ENCODE assay signal across 16 mouse cellular contexts in genomic region chr3:41407520-41407919, GRCm38 (mm10).
DNase-seq lines count a peak whose midpoint lies in the region; ATAC-seq and TF ChIP-seq lines count a peak whose summit lies in the region.
"Had no signal": no experiment of that assay in that cellular context is flagged by ENCODE, and none has a peak within 500 bp of the region (broad histone marks: within the 10 kb centered on the region; RNA-seq: fewer than 3 reads in every experiment).

No protein-coding gene starts in this region.

- 0 out of 2 replicates have a peak, but pooled peaks have one; percentile 8 for ATAC-seq in megakaryocyte progenitor cell, adult 5-6 weeks (replicated peaks; ENCODE audit: poor library complexity)
- ATAC-seq: Patski had no signal

- no peak for TF ChIP-seq POLR2A in MEL (IDR thresholded peaks at IDR 0.05; ENCODE audit: control insufficient read depth in 1 of 2, insufficient read depth in 1 of 2, low read depth in 1 of 2, low read length in 2 of 2, poor library complexity in 1 of 2)

- no peaks in the 10 kb centered on the region for H3K9me3 ChIP-seq in heart, embryonic 10.5 days
- H3K9me3 ChIP-seq in MEL (replicated peaks; ENCODE audit: insufficient read depth, low read length), result no peaks in the 10 kb centered on the region
- H3K9me3 ChIP-seq: embryonic facial prominence, embryonic 10.5 days; embryonic facial prominence, embryonic 12.5 days had no signal

- TF ChIP-seq EP300 in MEL (IDR thresholded peaks at IDR 0.05; ENCODE audit: low read depth in 1 of 2, low read length in 2 of 2), result peak in 1 of 2 experiments; percentile 31; a peak in 1 of 4 replicates

- H3K27ac ChIP-seq in heart, embryonic 10.5 days, result peak overlapping the region; percentile 94; the same call in 1 of the 2 replicates
- no peak overlapping the region for H3K27ac ChIP-seq in MEL (ENCODE audit: control insufficient read depth, low read depth, low read length)
- H3K27ac ChIP-seq: embryonic facial prominence, embryonic 12.5 days had no signal

- TF ChIP-seq RAD21 in MEL (IDR thresholded peaks at IDR 0.05; ENCODE audit: low read depth, low read length), result no peak

- H3K79me2 ChIP-seq in MEL (ENCODE audit: control insufficient read depth, insufficient read depth, low read length, poor library complexity), result no peaks in the 10 kb centered on the region

- TF ChIP-seq CTCF in MEL (IDR thresholded peaks at IDR 0.05 in 2 of 3, conservative IDR thresholded peaks at IDR 0.05 in 1 of 3; ENCODE audit: control insufficient read depth in 1 of 3, insufficient read depth in 1 of 3, low read depth in 2 of 3, low read length in 3 of 3, poor library complexity in 1 of 3, severe bottlenecking in 1 of 3), result no peak

- H3K4me1 ChIP-seq in heart, embryonic 10.5 days, result peaks cover 20% of the 10 kb centered on the region
- peaks cover 0 to 2% of the 10 kb centered on the region in 2 experiments; a peak in 3 of 4 replicates for H3K4me1 ChIP-seq in MEL (ENCODE audit: control insufficient read depth in 1 of 2, insufficient read depth in 2 of 2, low read length in 2 of 2)

- no peak overlapping the region for H3K4me3 ChIP-seq in heart, embryonic 10.5 days
- no peak overlapping the region for H3K4me3 ChIP-seq in MEL (ENCODE audit: control insufficient read depth in 1 of 2, insufficient read depth in 1 of 2, low read depth in 2 of 2, low read length in 2 of 2)
- H3K4me3 ChIP-seq: embryonic facial prominence, embryonic 12.5 days had no signal

- no peak for DNase-seq in heart, embryonic 10.5 days (ENCODE audit: low spot score)
- no peak for DNase-seq in heart, adult 8-10 months (ENCODE audit: low spot score)
- peak; percentile 14 for DNase-seq in MEL (ENCODE audit: low read depth, low spot score)
- DNase-seq in right cerebral cortex, adult 2 months (ENCODE audit: low spot score in 2 of 2), result no peak
- DNase-seq in gastrocnemius, adult 8-10 months (ENCODE audit: low spot score in 2 of 2), result no peak
- DNase-seq: adrenal gland, adult 8-10 months; adrenal gland, postnatal 14 days; adrenal gland, postnatal 36 days; cerebellum, adult 11-12 months; cerebellum, adult 9-10 months; cerebellum, postnatal 10 days; cerebellum, postnatal 25 days had no signal

- 65% methylated on average over 1 of the region's 1 CpGs for WGBS in heart, embryonic 10.5 days

- no peak overlapping the region for H3K9ac ChIP-seq in MEL (ENCODE audit: control insufficient read depth, low read depth, low read length, poor library complexity, severe bottlenecking)
- H3K9ac ChIP-seq: embryonic facial prominence, embryonic 12.5 days had no signal

- no peaks in the 10 kb centered on the region for H3K36me3 ChIP-seq in heart, embryonic 10.5 days
- no peaks in the 10 kb centered on the region for H3K36me3 ChIP-seq in MEL (ENCODE audit: control insufficient read depth in 1 of 2, insufficient read depth in 2 of 2, low read length in 2 of 2)
- H3K36me3 ChIP-seq: embryonic facial prominence, embryonic 10.5 days; embryonic facial prominence, embryonic 12.5 days had no signal

- H3K27me3 ChIP-seq in heart, embryonic 10.5 days (ENCODE audit: insufficient read depth, poor library complexity, severe bottlenecking), result no peaks in the 10 kb centered on the region
- H3K27me3 ChIP-seq in MEL (ENCODE audit: control insufficient read depth in 1 of 2, insufficient read depth in 2 of 2, low read length in 2 of 2), result no peaks in the 10 kb centered on the region
- H3K27me3 ChIP-seq: embryonic facial prominence, embryonic 12.5 days; Patski had no signal

TF ChIP-seq in MEL, 35 proteins besides CTCF, POLR2A, EP300 and RAD21:
- TF ChIP-seq TAL1 (IDR thresholded peaks at IDR 0.05; ENCODE audit: low read length) (peak; percentile 10; the same call in 1 of the 2 replicates), TCF12 (IDR thresholded peaks at IDR 0.05; ENCODE audit: low read depth, low read length) (peak; percentile 41; the same call in 1 of the 2 replicates), MEF2A (IDR thresholded peaks at IDR 0.05; ENCODE audit: extremely low read depth, insufficient replicate concordance, low read depth, low read length, poor library complexity, severe bottlenecking) (no peak)
